Mouse (Mus musculus) embryonic facial prominence, embryonic 14.5 days (tissue): ENCODE measurements around the gene Cdk12. TPM values are rescaled to one million over a fixed set of nuclear protein-coding genes. Genes with fewer than 3 reads are reported as not detected.

Source experiments
- ATAC-seq: fragments of 200-750 bp; cut with Nextera tagmentation; 2 replicates; pipeline ENCODE4 v1.8.0; 2017; ENCODE audit warnings: low read depth, moderate number of reproducible peaks, moderate TSS enrichment
- DNase-seq: peaks from one replicate; pipeline ENCODE4 v3.0.0-alpha.2; 2015; ENCODE audit warnings: low spot score
- H3K27ac ChIP-seq: fragments of 300-500 bp; sonication (generic); replicated peaks from 2 replicates; pipeline ENCODE4 v1.5.1; 2014; ENCODE audit warnings: low read depth, mild to moderate bottlenecking, low read length, moderate library complexity
- H3K27me3 ChIP-seq: fragments of 300-500 bp; sonication (generic); replicated peaks from 2 replicates; pipeline ENCODE4 v1.6.1; 2014; ENCODE audit warnings: low read length; ENCODE audit not compliant: control insufficient read depth, insufficient read depth
- H3K36me3 ChIP-seq: fragments of 300-500 bp; sonication (generic); 2 replicates; pipeline ENCODE4 v1.6.1; 2014; ENCODE audit warnings: low read length, mixed read lengths; ENCODE audit not compliant: control insufficient read depth, insufficient read depth
- H3K4me1 ChIP-seq: fragments of 300-500 bp; sonication (generic); 2 replicates; pipeline ENCODE4 v1.6.1; 2014; ENCODE audit warnings: antibody characterized with exemption, low read length; ENCODE audit not compliant: control insufficient read depth, insufficient read depth
- H3K4me2 ChIP-seq: fragments of 300-500 bp; sonication (generic); 2 replicates; pipeline ENCODE4 v1.6.1; 2014; ENCODE audit warnings: low read depth, mild to moderate bottlenecking, low read length, moderate library complexity, mixed read lengths
- H3K4me3 ChIP-seq: fragments of 300-500 bp; sonication (generic); 2 replicates; pipeline ENCODE4 v1.5.1; 2014; ENCODE audit warnings: low read depth, mild to moderate bottlenecking, low read length
- H3K9ac ChIP-seq: fragments of 300-500 bp; sonication (generic); 2 replicates; pipeline ENCODE4 v1.6.1; 2014; ENCODE audit warnings: low read depth, mild to moderate bottlenecking, low read length, moderate library complexity, mixed read lengths
- H3K9me3 ChIP-seq: fragments of 300-500 bp; sonication (generic); 2 replicates; pipeline ENCODE4 v1.6.1; 2016; ENCODE audit warnings: low read length; ENCODE audit not compliant: control insufficient read depth
- WGBS: fragments of 180-500 bp; shearing (Covaris S2); extraction: QIAGEN DNeasy Blood & Tissue Kit; methylation state at CpG from one replicate; pipeline ENCODE4 v1.1.7; 2014; 5-methylcytosine and 5-hydroxymethylcytosine counted together
- polyA plus RNA-seq: library from polyadenylated mRNA; unstranded; fragments of >200 nt; fragmentation: Nextera tagmentation; extraction: Ambion mirVana; gene quantifications from 2 replicates; pipeline ENCODE4 v1.2.1, GENCODE M21; 2014

Gene Cdk12
- polyA plus RNA-seq, 1 experiment from 2014 or later: 9.8 TPM

DNA sequence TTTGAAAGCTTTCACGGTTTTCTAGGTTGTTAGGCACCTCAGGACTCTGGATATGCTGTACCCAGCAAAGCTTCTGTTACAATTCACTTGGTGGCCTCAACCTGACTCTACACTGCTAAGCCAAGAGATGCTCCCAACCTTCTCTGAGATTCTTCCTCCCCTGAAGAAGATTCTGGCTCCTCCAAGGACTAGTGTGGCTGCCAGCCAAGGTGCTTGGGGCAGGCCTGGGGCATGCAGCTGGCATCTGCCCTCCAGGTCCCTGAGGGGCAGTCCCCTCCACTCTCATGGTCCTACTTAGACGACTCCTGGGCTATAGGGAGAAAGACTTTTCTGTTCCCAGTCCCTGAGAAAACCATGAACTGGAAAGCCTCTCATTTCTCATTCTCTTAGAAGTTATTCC lies 88.0 kb downstream of the Cdk12 start:
- no peak overlapping the region for H3K4me2 ChIP-seq
- WGBS: 66% methylated on average over 2 of the region's 2 CpGs
- DNase-seq (no peak), ATAC-seq (no peak)
- H3K9ac ChIP-seq: no peak overlapping the region
- no peak overlapping the region for H3K4me3 ChIP-seq
- H3K9me3 ChIP-seq: no peaks in the 10 kb centered on the region
- peaks cover 6% of the 10 kb centered on the region for H3K4me1 ChIP-seq
- H3K36me3 ChIP-seq: no peaks in the 10 kb centered on the region
- H3K27me3 ChIP-seq: peaks cover 16% of the 10 kb centered on the region
- H3K27ac ChIP-seq: no peak overlapping the region

DNA sequence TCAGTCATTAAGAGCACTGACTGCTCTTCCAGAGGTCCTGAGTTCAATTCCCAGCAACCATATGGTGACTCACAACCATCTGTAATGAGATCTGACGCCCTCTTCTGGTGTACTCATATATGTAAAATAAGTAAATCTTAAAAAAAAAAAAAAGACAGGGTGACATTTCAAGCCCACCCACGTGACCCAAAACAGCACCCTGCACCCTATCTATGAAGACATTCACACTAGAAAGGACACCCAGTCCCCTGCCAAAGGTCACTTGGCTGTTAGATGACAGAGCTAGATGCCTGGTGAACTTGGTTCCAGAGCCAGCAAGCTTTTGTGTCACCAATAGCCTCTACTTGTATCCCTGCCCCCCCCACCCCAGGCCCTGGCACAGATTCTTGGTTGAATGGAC lies 90.2 kb downstream of the Cdk12 start:
- H3K27ac ChIP-seq: no peak overlapping the region
- no peak for ATAC-seq
- 62% methylated on average over 2 of the region's 2 CpGs for WGBS

DNA sequence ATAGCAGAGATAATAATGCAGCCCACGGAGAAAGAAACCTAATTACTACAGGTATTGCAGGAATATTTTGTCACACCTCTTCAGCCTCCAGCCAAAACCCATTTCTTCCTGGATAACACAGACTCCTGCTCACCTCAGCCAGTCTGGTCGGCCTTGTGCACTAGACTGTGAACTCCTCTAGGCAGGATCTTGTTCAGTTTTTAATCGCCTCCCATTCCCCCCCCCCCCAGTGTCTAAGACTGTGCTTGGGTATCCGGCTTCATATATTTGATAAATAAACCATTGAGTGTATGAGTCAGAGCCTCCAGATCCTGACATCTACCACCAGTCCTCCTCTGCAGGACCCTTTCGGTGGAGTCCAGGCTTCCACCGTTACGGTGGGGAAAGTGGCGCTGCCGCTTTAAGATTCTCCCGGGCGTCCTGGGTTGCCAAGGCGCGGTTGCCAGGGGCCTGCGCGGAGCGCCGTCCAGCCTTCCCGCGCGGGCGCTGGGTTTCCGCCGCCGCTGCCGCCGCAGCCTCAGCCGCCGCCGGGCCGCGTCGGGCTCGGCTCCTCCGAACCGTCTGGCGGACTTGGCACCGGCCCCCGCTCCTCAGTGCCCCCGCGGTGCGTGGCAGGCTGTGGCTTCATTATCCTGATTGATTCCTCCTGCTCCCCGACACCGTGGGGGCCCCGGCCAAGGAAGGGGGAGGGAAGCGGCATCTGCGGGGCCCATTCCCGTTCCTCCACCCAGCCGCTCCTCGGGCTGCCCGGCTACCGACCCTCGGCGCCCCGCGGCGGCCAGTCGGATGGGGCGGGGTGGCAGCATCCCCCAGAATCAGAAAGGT lies 91.5 kb downstream of the Cdk12 start:
- Histone ChIP-seq H3K4me3 (peak overlapping the region; percentile 58), H3K4me1 (peaks cover 9% of the 10 kb centered on the region), H3K36me3 (no peaks in the 10 kb centered on the region), H3K4me2 (peak overlapping the region; percentile 96), H3K9ac (peak overlapping the region; percentile 75), H3K9me3 (no peaks in the 10 kb centered on the region), H3K27ac (no peak overlapping the region), H3K27me3 (peaks cover 42% of the 10 kb centered on the region)
- DNase-seq: peak; percentile 79
- ATAC-seq: peak; percentile 86
- 2% methylated on average over 26 of the region's 58 CpGs for WGBS

More for the DNA sequence above, 90.2 kb downstream of the Cdk12 start:
- H3K27me3 ChIP-seq: peaks cover 31% of the 10 kb centered on the region
- peaks cover 6% of the 10 kb centered on the region for H3K4me1 ChIP-seq
- H3K9me3 ChIP-seq: no peaks in the 10 kb centered on the region
- no peak overlapping the region for H3K4me2 ChIP-seq
- H3K9ac ChIP-seq: no peak overlapping the region
- no peak for DNase-seq
- no peak overlapping the region for H3K4me3 ChIP-seq
- no peaks in the 10 kb centered on the region for H3K36me3 ChIP-seq

DNA sequence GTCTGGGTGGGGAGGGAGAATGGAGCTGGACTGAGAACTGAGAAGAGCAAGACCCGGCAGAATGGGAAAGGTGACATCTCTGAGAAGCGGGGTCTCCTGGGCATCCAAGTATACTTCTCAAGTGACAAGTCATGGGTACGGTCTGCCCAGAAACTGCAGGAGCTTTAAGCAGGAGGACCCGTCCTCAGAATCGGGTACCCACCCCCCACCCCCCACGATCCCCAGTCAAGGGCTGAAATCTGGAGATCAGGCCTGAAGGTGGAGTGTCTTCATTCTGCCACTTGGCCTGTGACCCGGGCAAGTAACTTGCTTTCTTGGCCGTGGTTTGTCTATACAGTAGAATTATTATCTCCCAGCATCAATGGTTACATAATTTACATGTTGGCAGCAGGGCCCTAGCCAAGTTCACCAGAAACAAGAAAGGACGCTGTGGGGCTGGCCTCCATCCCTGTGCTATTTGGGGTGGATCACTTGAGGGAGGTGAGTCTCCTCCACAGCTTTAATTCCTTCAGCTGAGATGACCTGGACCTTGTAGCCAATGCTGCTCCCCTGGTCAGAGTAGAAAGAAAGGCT lies 92.2 kb downstream of the Cdk12 start:
- ATAC-seq (0 out of 2 replicates have a peak, but pooled peaks have one; percentile 4), DNase-seq (no peak)
- Histone ChIP-seq H3K36me3 (no peaks in the 10 kb centered on the region), H3K9ac (peak overlapping the region; percentile 75), H3K27ac (no peak overlapping the region), H3K4me3 (peak overlapping the region; percentile 58), H3K4me1 (peaks cover 9% of the 10 kb centered on the region), H3K9me3 (no peaks in the 10 kb centered on the region), H3K27me3 (peaks cover 47% of the 10 kb centered on the region), H3K4me2 (peak overlapping the region; percentile 96)
- WGBS: 1% methylated on average over 9 of the region's 9 CpGs

DNA sequence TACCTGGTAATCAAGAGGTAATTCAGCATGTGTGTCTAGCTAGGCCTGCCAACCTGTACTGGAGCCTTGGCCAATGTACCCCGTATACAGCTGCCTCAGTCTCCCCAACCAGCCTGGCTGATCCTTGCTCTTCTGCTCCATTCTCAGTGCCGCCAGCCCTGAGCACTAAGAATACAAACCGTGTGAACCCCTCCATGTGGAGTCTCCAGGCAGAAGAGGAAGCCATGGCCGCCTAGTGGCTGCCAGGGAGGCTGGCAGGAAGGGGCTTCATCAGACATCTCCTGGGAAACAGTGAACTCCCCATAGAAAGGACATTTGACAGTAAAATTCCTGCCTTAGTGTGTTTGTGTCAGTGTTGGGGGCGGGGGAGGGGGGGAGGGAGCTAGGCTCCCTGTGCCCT lies 93.4 kb downstream of the Cdk12 start:
- H3K9ac ChIP-seq: no peak overlapping the region
- H3K9me3 ChIP-seq: no peaks in the 10 kb centered on the region
- H3K4me2 ChIP-seq: no peak overlapping the region
- DNase-seq: peak; percentile 57
- H3K27me3 ChIP-seq: peaks cover 48% of the 10 kb centered on the region
- no peak overlapping the region for H3K4me3 ChIP-seq
- H3K36me3 ChIP-seq: no peaks in the 10 kb centered on the region
- H3K4me1 ChIP-seq: peaks cover 9% of the 10 kb centered on the region
- WGBS: 10% methylated on average over 5 of the region's 5 CpGs
- ATAC-seq: peak; percentile 50; the same call in 1 of the 2 replicates
- no peak overlapping the region for H3K27ac ChIP-seq

DNA sequence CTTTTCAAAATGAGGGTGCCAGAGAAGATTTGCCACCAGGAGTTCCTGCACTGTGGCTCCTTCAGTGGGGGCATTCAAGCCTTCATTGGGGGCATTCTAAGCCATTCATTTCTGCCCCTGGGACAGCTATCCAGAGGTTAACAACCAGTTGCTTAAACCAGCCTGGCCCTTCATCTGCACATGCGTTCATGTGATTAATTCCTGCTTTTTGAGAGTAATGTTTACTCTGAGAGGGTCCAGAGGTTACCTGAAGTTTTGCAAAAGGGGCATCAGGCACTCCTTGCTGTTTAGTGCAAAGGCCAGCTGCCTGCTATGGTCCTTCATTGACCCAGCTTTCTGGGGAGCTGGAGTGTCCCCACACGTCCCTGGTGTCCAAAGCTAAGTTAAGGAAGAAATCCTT lies 94.1 kb downstream of the Cdk12 start:
- no peak for ATAC-seq
- WGBS: 47% methylated on average over 2 of the region's 2 CpGs
- no peaks in the 10 kb centered on the region for H3K36me3 ChIP-seq

DNA sequence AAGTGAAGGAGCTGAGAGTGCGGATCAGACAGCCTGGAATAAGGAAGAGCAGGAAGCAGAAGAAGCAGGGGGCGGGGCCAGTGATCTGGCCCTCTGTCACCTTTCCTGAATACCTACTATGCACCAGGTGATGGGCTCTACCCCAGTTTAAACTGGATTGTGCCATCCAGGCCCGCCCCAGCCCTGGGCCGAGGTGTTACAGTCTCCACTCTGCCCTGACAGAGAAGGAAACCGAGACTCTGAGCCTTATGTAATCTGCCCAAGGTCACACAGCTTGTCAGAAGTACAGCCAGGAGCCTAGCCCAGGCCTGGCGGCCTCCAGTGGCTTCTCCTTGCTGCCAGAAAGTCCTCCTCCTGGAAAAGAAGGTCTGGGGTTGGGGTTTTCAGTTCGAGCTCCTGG lies 94.9 kb downstream of the Cdk12 start:
- peaks cover 9% of the 10 kb centered on the region for H3K4me1 ChIP-seq
- no peaks in the 10 kb centered on the region for H3K36me3 ChIP-seq
- no peak overlapping the region for H3K4me2 ChIP-seq
- H3K9ac ChIP-seq: no peak overlapping the region
- DNase-seq: no peak
- 15% methylated on average over 6 of the region's 7 CpGs for WGBS
- H3K27ac ChIP-seq: no peak overlapping the region
- H3K4me3 ChIP-seq: no peak overlapping the region
- peaks cover 49% of the 10 kb centered on the region for H3K27me3 ChIP-seq
- no peak for ATAC-seq
- H3K9me3 ChIP-seq: no peaks in the 10 kb centered on the region

More for the DNA sequence above, 94.1 kb downstream of the Cdk12 start:
- H3K27me3 ChIP-seq: peaks cover 49% of the 10 kb centered on the region
- no peak overlapping the region for H3K9ac ChIP-seq
- peaks cover 9% of the 10 kb centered on the region for H3K4me1 ChIP-seq
- H3K4me2 ChIP-seq: no peak overlapping the region
- H3K27ac ChIP-seq: no peak overlapping the region
- DNase-seq: no peak
- H3K9me3 ChIP-seq: no peaks in the 10 kb centered on the region
- H3K4me3 ChIP-seq: no peak overlapping the region

DNA sequence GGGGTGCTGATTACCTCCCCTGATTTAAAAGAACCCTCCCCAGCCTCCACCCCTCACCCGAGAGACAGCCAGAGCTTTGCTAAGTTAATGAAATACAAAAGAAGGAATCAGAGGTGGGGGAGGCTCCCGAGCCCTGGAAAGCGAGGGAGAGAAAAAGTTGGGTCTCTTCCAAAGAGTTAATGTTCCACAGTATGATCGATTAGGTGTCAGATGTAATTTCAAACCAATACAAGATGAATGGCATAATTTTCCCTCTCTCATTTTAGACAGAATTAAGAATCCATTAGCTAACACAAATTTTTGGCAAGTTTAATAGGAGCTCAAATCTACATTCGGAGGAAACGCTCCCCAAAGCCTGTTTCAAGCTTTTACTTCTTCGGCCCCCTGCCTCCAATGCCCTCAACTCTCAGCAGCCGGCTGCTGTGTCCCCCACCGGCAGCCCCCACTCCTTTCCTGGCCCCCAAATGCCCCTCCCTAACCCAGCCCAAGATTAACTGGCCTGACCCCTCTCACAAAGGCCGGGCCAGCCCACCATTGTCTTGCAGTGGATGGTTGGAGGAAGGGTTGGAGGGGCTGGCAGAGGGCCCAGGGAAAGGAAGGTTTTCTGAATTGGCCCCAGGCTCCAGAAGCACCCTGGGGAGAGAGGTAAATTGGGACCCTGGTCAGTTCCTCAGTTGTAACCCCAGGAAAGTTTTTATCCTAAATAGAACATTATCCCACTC lies 95.8 kb downstream of the Cdk12 start:
- peak; percentile 32 for DNase-seq
- Histone ChIP-seq H3K36me3 (no peaks in the 10 kb centered on the region), H3K27ac (no peak overlapping the region), H3K4me1 (peaks cover 9% of the 10 kb centered on the region), H3K27me3 (peaks cover 46% of the 10 kb centered on the region), H3K9me3 (no peaks in the 10 kb centered on the region), H3K4me3 (no peak overlapping the region), H3K9ac (no peak overlapping the region), H3K4me2 (no peak overlapping the region)
- ATAC-seq: no peak; the same call in 1 of the 2 replicates
- 8% methylated on average over 10 of the region's 10 CpGs for WGBS
